Mouse (Mus musculus): ENCODE results near the gene Med25.

DNA sequence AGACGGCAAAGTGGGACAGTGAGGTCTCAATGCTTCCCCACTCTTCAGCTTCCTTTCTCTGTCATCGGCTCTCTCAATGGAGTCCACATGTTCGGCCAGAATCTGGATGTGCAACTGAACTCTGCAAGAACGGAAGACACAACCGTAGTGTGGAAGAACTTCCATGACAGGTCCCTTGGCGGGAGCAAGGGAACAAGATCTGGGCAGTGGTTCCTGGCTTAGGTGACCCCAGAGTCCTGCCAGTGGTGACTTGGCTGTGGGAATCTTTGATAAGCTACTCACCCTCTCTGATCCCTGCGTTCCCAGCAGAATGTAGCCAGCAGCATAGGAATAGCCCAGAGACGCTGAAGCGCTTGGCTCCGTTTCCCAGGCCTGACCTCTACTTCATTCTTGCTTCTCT, 4.0 kb upstream of the Med25 start:
- TF ChIP-seq CTCF (IDR thresholded peaks at IDR 0.05; ENCODE audit: insufficient read depth, low read length) (no peak), POLR2A (IDR thresholded peaks at IDR 0.05; ENCODE audit: borderline replicate concordance, extremely low read depth, low read depth, low read length) (no peak)

Data from lung, adult 2 months (tissue).